Mouse (Mus musculus) lung, embryonic 14.5 days (tissue): ENCODE measurements at regions not wholly inside any gene's neighbourhood (a gene's known extent, or its start where the extent isn't known, plus 50 kb on each side); places are given as distances from the start of the nearest gene placed in this dataset.

Source experiments
- ATAC-seq: fragments of 200-750 bp; cut with Nextera tagmentation; 2 replicates; pipeline ENCODE4 v1.8.0; 2017; ENCODE audit warnings: mild to moderate bottlenecking, moderate TSS enrichment, moderate library complexity; ENCODE audit not compliant: insufficient read depth
- DNase-seq: peaks from one replicate; pipeline ENCODE4 v3.0.0-alpha.2; 2015
- H3K27ac ChIP-seq: fragments of 300-500 bp; sonication (generic); 2 replicates; pipeline ENCODE4 v1.5.1; 2014; ENCODE audit warnings: low read depth, mild to moderate bottlenecking, moderate library complexity
- H3K27me3 ChIP-seq: fragments of 300-500 bp; sonication (generic); 2 replicates; pipeline ENCODE4 v1.6.1; 2014; ENCODE audit warnings: low read length, control low read depth; ENCODE audit not compliant: insufficient read depth
- H3K36me3 ChIP-seq: fragments of 300-500 bp; sonication (generic); 2 replicates; pipeline ENCODE4 v1.6.1; 2014; ENCODE audit warnings: control low read depth; ENCODE audit not compliant: insufficient read depth
- H3K4me1 ChIP-seq: fragments of 300-500 bp; sonication (generic); 2 replicates; pipeline ENCODE4 v1.6.1; 2014; ENCODE audit warnings: antibody characterized with exemption, control low read depth; ENCODE audit not compliant: insufficient read depth
- H3K4me2 ChIP-seq: fragments of 300-500 bp; sonication (generic); 2 replicates; pipeline ENCODE4 v1.6.1; 2014; ENCODE audit warnings: mild to moderate bottlenecking
- H3K4me3 ChIP-seq: fragments of 300-500 bp; sonication (generic); 2 replicates; pipeline ENCODE4 v1.5.1; 2014; ENCODE audit warnings: low read depth, low read length
- H3K9ac ChIP-seq: fragments of 300-500 bp; sonication (generic); 2 replicates; pipeline ENCODE4 v1.6.1; 2014
- H3K9me3 ChIP-seq: fragments of 300-500 bp; sonication (generic); 2 replicates; pipeline ENCODE4 v1.6.1; 2016; ENCODE audit warnings: low read depth, low read length, control low read depth
- CTCF ChIP-seq: IDR thresholded peaks from 2 replicates; pipeline ENCODE4 v1.5.1; 2016; ENCODE audit warnings: antibody characterized with exemption, low read depth
- WGBS: fragments of 180-500 bp; shearing (Covaris S2); extraction: QIAGEN DNeasy Blood & Tissue Kit; methylation state at CpG from one replicate; pipeline ENCODE4 v1.1.7; 2014; 5-methylcytosine and 5-hydroxymethylcytosine counted together

DNA sequence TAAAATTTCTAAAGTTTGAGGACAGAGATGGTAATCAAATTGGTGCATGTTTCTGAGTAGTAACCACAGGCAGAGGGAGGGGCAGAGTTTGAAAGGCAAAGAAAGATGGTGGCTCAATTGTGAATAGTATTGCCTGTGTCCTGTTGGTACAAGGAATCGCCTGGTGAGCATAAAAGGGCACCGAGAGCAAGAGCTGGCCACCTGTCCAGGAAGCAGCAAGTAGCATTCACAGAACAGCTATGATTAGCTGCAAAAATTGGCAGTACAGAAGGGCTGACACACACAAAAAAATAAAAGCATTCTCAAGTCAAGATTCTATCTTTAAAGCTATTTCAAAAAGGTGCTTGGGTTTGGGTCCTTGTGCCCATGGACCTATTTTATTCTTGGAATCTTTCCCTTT lies 51.7 kb upstream of the Dusp10 start:
- no peaks in the 10 kb centered on the region for H3K27me3 ChIP-seq
- no peak for ATAC-seq
- H3K36me3 ChIP-seq, result no peaks in the 10 kb centered on the region
- H3K9ac ChIP-seq, result no peak overlapping the region
- no peak for TF ChIP-seq CTCF
- DNase-seq, result no peak
- no peaks in the 10 kb centered on the region for H3K4me1 ChIP-seq
- no peak overlapping the region for H3K4me2 ChIP-seq
- WGBS, result 65% methylated on average over 2 of the region's 2 CpGs
- H3K4me3 ChIP-seq, result no peak overlapping the region
- no peaks in the 10 kb centered on the region for H3K9me3 ChIP-seq
- no peak overlapping the region for H3K27ac ChIP-seq

DNA sequence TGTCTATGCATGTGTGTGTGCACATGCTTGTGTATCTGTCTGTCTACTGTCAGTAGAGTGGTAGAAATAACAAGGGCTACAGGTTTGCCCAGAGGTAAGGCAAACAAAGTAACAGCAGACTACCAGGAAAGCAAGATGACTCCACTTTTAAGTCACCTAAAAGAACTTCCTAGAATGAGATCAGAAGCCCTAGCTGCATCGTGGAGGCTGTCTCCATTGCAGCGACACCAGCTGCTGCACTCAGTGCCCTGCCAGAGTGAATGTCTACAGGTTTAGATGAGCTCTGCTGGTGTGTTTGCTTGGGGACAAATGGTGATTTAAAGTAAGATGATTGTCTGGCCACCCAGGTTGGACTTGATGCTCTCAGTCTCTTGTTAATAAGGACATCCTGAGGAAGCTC lies 50.6 kb upstream of the Dusp10 start:
- no peak overlapping the region for H3K4me3 ChIP-seq
- 78% methylated on average over 2 of the region's 2 CpGs for WGBS
- no peaks in the 10 kb centered on the region for H3K9me3 ChIP-seq
- H3K27me3 ChIP-seq, result no peaks in the 10 kb centered on the region
- H3K36me3 ChIP-seq, result no peaks in the 10 kb centered on the region
- TF ChIP-seq CTCF, result no peak
- H3K9ac ChIP-seq, result no peak overlapping the region
- DNase-seq, result no peak
- no peak overlapping the region for H3K4me2 ChIP-seq
- H3K4me1 ChIP-seq, result no peaks in the 10 kb centered on the region
- no peak for ATAC-seq
- no peak overlapping the region for H3K27ac ChIP-seq

DNA sequence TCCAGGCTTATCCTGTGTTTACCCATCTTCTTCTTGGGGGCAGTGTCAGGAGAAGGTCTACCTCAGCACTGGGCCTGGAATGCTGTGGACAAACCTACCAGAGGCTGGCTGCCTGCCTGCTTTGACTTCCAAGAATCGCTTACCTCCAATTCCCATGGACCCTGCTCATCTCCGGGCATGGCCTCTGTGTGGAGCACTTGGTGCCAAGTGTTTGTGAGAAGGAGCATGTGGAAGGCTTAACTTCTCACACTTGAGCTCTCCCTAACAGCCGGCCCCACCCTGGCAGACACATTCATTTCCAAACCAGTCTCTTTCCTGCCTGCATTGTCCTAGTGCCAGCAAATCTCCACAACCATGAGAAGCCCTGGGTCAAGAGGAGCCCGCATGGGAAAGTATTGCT lies 49.8 kb upstream of the Dusp10 start:
- DNase-seq (no peak), ATAC-seq (no peak)
- H3K4me2 ChIP-seq, result no peak overlapping the region
- no peak overlapping the region for H3K9ac ChIP-seq
- no peaks in the 10 kb centered on the region for H3K4me1 ChIP-seq
- no peaks in the 10 kb centered on the region for H3K27me3 ChIP-seq
- no peak overlapping the region for H3K4me3 ChIP-seq
- TF ChIP-seq CTCF, result no peak
- H3K36me3 ChIP-seq, result no peaks in the 10 kb centered on the region
- no peak overlapping the region for H3K27ac ChIP-seq
- WGBS, result 72% methylated on average over 4 of the region's 4 CpGs
- no peaks in the 10 kb centered on the region for H3K9me3 ChIP-seq
